Mouse (Mus musculus) limb, embryonic 13.5 days (tissue): ENCODE measurements at regions not wholly inside any gene's neighbourhood (a gene's known extent, or its start where the extent isn't known, plus 50 kb on each side); places are given as distances from the start of the nearest gene placed in this dataset.
A peak's percentile ranks its signal among the peaks of the same experiment; 100 is the strongest.

Experiments
- ATAC-seq: fragments of 200-750 bp; cut with Nextera tagmentation; 2 replicates; pipeline ENCODE4 v1.8.0; 2017; ENCODE audit warnings: low read depth, moderate number of reproducible peaks, moderate TSS enrichment; ENCODE audit not compliant: low FRiP score
- H3K27ac ChIP-seq: fragments of 300-500 bp; sonication (generic); 2 replicates; pipeline ENCODE4 v1.5.1; 2015; ENCODE audit warnings: inconsistent platforms, mild to moderate bottlenecking, moderate library complexity
- H3K27me3 ChIP-seq: fragments of 300-500 bp; sonication (generic); 2 replicates; pipeline ENCODE4 v1.6.1; 2015; ENCODE audit warnings: mild to moderate bottlenecking, inconsistent platforms
- H3K36me3 ChIP-seq: fragments of 300-500 bp; sonication (generic); 2 replicates; pipeline ENCODE4 v1.6.1; 2015; ENCODE audit warnings: inconsistent platforms, mild to moderate bottlenecking, moderate library complexity
- H3K4me1 ChIP-seq: fragments of 300-500 bp; sonication (generic); 2 replicates; pipeline ENCODE4 v1.6.1; 2015; ENCODE audit warnings: inconsistent platforms
- H3K4me2 ChIP-seq: fragments of 300-500 bp; sonication (generic); replicated peaks from 2 replicates; pipeline ENCODE4 v1.6.1; 2015; ENCODE audit warnings: inconsistent platforms, mild to moderate bottlenecking, moderate library complexity
- H3K4me3 ChIP-seq: fragments of 300-500 bp; sonication (generic); 2 replicates; pipeline ENCODE4 v1.5.1; 2015; ENCODE audit warnings: moderate library complexity, mild to moderate bottlenecking, inconsistent platforms
- H3K9ac ChIP-seq: fragments of 300-500 bp; sonication (generic); 2 replicates; pipeline ENCODE4 v1.6.1; 2015; ENCODE audit warnings: mild to moderate bottlenecking, inconsistent platforms
- H3K9me3 ChIP-seq: fragments of 300-500 bp; sonication (generic); 2 replicates; pipeline ENCODE4 v1.6.1; 2016; ENCODE audit warnings: inconsistent platforms
- WGBS: fragments of 180-500 bp; shearing (Covaris S2); methylation state at CpG from one replicate; pipeline ENCODE4 v1.1.7; 2015; 5-methylcytosine and 5-hydroxymethylcytosine counted together

DNA sequence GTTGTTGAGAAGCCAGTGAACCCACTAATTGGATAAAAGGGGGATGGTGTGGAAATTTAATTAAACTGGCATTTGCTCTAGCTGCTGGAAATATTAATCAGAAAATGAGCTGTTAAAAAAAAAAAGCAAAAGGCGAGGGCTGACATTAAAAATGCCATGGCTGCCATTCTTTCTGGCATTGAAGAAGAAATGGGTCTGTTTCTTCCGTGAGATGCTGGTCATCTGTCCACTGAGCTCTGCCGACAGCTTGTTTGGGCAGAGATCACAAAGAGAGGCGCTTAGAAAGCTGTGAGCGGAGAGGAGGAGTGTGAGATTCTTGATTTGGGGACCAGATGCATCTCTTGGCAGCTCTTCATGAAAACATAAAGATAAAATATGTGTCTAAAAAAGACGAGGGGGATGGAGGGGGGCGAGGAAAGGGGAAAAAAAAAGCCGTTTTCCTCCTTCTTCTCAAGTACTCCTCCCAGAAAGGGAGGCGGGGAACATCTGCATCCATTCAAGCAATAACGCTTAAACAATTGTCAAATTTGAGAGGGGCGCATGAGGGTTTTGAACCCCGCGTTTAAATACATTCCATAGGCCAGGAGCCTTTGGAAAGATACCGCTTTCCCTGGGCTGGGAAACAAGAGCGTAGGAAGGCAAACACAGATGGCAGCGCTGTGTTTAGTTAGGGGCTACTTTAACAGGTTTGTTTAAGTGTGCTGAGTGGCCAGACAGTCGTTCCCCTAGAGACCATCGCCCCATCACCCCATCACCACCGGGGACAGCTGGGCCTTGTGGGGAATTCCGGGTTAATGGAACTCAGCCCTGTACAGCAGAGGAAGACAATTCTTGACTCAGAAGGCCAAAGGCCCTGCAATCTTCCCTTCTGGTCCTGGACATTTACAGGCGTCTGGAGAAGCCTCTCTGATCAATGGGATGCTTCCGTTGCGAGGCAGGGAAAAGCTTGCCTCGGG lies 109.2 kb upstream of the Slit3 start:
- Histone ChIP-seq H3K4me2 (peak overlapping the region; percentile 9; the same call in 1 of the 2 replicates), H3K27ac (no peak overlapping the region), H3K4me1 (peaks cover 20% of the 10 kb centered on the region), H3K9ac (no peak overlapping the region), H3K36me3 (no peaks in the 10 kb centered on the region), H3K9me3 (no peaks in the 10 kb centered on the region), H3K27me3 (0 out of 2 replicates have a peak, but pooled peaks cover 5% of the 10 kb centered on the region), H3K4me3 (no peak overlapping the region)
- 44% methylated on average over 24 of the region's 24 CpGs for WGBS
- ATAC-seq, result no peak

GRCm38 (mm10) chr11:35006773-35007567 lies 114.1 kb upstream of the Slit3 start:
- Histone ChIP-seq H3K36me3 (no peaks in the 10 kb centered on the region), H3K4me1 (peaks cover 20% of the 10 kb centered on the region), H3K9me3 (no peaks in the 10 kb centered on the region), H3K27me3 (0 out of 2 replicates have a peak, but pooled peaks cover 5% of the 10 kb centered on the region), H3K9ac (0 out of 2 replicates have a peak overlapping the region, but pooled peaks have one; percentile 3), H3K4me2 (peak overlapping the region; percentile 52), H3K27ac (no peak overlapping the region), H3K4me3 (peak overlapping the region; percentile 10; the same call in 1 of the 2 replicates)
- no peak for ATAC-seq
- WGBS, result 12% methylated on average over 20 of the region's 20 CpGs

GRCm38 (mm10) chr11:35005143-35005542 lies 115.9 kb upstream of the Slit3 start:
- no peaks in the 10 kb centered on the region for H3K9me3 ChIP-seq
- H3K4me2 ChIP-seq, result no peak overlapping the region
- 71% methylated on average over 3 of the region's 3 CpGs for WGBS
- H3K4me1 ChIP-seq, result peaks cover 14% of the 10 kb centered on the region
- 0 out of 2 replicates have a peak, but pooled peaks cover 5% of the 10 kb centered on the region for H3K27me3 ChIP-seq
- no peak overlapping the region for H3K9ac ChIP-seq
- no peaks in the 10 kb centered on the region for H3K36me3 ChIP-seq
- H3K27ac ChIP-seq, result no peak overlapping the region
- ATAC-seq, result no peak
- no peak overlapping the region for H3K4me3 ChIP-seq

GRCm38 (mm10) chr11:35004431-35004830 lies 116.6 kb upstream of the Slit3 start:
- peaks cover 14% of the 10 kb centered on the region for H3K4me1 ChIP-seq
- WGBS, result 57% methylated on average over 1 of the region's 1 CpGs
- 0 out of 2 replicates have a peak, but pooled peaks cover 5% of the 10 kb centered on the region for H3K27me3 ChIP-seq

DNA sequence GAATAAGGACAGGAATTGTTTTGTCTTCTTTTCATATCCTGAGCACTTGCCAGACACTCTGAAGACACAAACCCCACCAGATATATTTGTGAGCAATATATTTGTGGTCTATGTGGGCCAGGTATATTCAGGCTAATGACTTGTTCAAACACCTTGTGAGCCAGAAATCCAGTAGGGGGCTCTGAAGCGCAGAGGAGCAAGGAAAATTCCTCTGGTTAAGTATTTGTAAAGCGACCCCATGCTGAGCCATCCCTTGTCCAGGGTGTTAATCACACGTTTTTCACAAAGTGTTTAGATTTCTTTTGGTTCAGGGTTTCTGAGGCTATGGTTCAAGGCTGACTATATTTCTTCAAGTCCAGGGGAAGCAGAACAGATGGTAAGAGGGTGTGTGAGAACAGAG lies 117.1 kb upstream of the Slit3 start:
- Histone ChIP-seq H3K27ac (no peak overlapping the region), H3K4me3 (no peak overlapping the region), H3K9ac (no peak overlapping the region), H3K4me2 (no peak overlapping the region), H3K36me3 (no peaks in the 10 kb centered on the region), H3K9me3 (no peaks in the 10 kb centered on the region), H3K27me3 (0 out of 2 replicates have a peak, but pooled peaks cover 5% of the 10 kb centered on the region), H3K4me1 (peaks cover 14% of the 10 kb centered on the region)
- no peak for ATAC-seq
- 25% methylated on average over 3 of the region's 3 CpGs for WGBS

More at GRCm38 (mm10) chr11:35004431-35004830, 116.6 kb upstream of the Slit3 start:
- Histone ChIP-seq H3K4me3 (no peak overlapping the region), H3K36me3 (no peaks in the 10 kb centered on the region), H3K9ac (no peak overlapping the region), H3K4me2 (no peak overlapping the region), H3K9me3 (no peaks in the 10 kb centered on the region), H3K27ac (no peak overlapping the region)
- ATAC-seq, result no peak

- no peaks in the 10 kb centered on the region for H3K36me3 ChIP-seq
- no peaks in the 10 kb centered on the region for H3K27me3 ChIP-seq
- no peaks in the 10 kb centered on the region for H3K9me3 ChIP-seq
- ATAC-seq, result no peak
- no peaks in the 10 kb centered on the region for H3K4me1 ChIP-seq
- no peak overlapping the region for H3K27ac ChIP-seq
- H3K4me3 ChIP-seq, result no peak overlapping the region
- 92% methylated on average over 2 of the region's 2 CpGs for WGBS
- no peak overlapping the region for H3K4me2 ChIP-seq
- no peak overlapping the region for H3K9ac ChIP-seq
These were observed 123.1 kb upstream of the Slit3 start for GRCm38 (mm10) chr11:34997906-34998305.

DNA sequence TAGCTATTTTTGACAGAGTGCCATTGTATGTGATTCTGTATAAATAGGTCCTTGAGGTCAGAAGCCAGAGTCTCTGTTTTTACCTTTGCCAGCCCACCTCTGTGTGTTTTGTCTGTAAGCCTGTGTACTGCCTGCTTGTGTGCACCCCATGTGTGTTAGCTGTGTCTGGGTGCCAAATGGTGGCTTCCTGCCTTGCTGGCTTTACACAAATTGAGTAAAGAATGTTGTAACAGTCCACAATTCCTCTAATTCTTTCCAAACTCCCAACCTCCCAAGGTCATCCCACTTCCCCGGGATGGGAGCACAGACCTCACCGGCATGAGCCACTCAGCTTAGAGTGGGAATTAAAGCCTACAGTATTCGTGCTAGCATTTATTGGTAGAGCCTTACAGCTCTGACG lies 125.5 kb upstream of the Slit3 start:
- Histone ChIP-seq H3K9me3 (no peaks in the 10 kb centered on the region), H3K4me1 (no peaks in the 10 kb centered on the region), H3K4me3 (no peak overlapping the region), H3K9ac (no peak overlapping the region), H3K27ac (no peak overlapping the region; the same call in 1 of the 2 replicates), H3K4me2 (no peak overlapping the region), H3K27me3 (no peaks in the 10 kb centered on the region), H3K36me3 (no peaks in the 10 kb centered on the region)
- ATAC-seq, result no peak
- 64% methylated on average over 4 of the region's 4 CpGs for WGBS

DNA sequence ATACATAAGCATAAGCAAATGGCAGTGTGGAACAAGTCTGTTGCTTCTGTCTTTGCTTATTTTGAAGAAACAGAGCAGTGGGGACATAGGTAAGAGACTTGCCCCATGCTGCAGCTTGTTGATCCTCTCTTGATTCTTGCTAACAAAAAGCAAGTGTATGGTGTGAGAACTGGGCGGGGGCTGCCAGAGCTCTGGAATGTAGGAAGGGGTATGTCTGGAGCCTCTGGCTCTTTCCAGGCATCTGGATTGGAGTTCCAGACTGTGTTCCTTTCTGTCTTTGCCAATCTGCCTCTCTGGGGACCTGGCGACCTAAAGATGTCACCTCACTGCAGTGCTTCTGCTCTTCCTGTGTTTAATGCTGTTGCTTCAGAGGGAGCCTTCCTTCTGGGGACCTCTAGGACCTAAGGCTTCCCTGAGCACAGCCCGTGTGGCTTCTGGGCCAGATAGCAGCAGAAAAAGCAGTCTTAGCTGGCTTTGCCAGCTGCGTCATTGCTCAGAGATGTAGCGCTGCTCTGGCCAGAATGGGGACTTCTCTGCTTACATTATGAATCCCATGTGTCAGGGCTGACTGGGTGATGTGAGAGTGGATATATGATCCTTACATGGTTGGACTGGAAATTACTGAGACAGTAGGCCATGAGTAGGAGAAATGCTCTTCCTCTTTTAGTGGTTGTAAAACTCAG lies 138.1 kb upstream of the Slit3 start:
- H3K4me1 ChIP-seq, result peaks cover 10% of the 10 kb centered on the region; the same call in 1 of the 2 replicates
- WGBS, result 41% methylated on average over 5 of the region's 5 CpGs
- H3K27me3 ChIP-seq, result no peaks in the 10 kb centered on the region
- H3K27ac ChIP-seq, result 0 out of 2 replicates have a peak overlapping the region, but pooled peaks have one; percentile 2
- no peak overlapping the region for H3K9ac ChIP-seq
- H3K4me3 ChIP-seq, result no peak overlapping the region
- no peaks in the 10 kb centered on the region for H3K9me3 ChIP-seq
- ATAC-seq, result no peak
- no peaks in the 10 kb centered on the region for H3K36me3 ChIP-seq
- H3K4me2 ChIP-seq, result no peak overlapping the region

DNA sequence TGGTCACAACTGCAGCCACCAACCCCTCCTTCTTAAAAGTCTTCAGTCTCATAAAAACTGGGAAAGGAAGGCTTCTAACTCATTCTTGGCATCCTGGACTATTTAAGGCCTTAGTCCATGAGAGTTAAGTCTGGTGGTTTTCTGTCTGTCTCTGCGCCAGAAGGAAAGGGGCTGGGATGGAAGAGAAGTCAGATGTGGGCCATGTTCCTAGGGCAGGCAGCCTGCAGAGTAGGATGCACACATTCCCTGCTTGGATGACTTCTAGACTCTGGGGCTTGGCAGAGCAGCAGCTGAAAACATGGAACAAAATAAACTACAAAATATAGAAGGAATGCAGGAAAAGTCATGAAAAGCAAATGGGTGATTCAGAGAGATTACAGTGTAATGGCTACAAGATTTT lies 140.8 kb upstream of the Slit3 start:
- Histone ChIP-seq H3K9ac (no peak overlapping the region), H3K4me3 (no peak overlapping the region), H3K4me1 (peaks cover 10% of the 10 kb centered on the region; the same call in 1 of the 2 replicates), H3K27me3 (no peaks in the 10 kb centered on the region), H3K36me3 (no peaks in the 10 kb centered on the region), H3K9me3 (no peaks in the 10 kb centered on the region), H3K4me2 (no peak overlapping the region), H3K27ac (no peak overlapping the region)
- ATAC-seq, result no peak
- 67% methylated on average over 1 of the region's 1 CpGs for WGBS

- ATAC-seq, result no peak
- 84% methylated on average over 7 of the region's 7 CpGs for WGBS
- H3K4me3 ChIP-seq, result no peak overlapping the region
These were observed 143.2 kb upstream of the Slit3 start for GRCm38 (mm10) chr11:34977861-34978260.

DNA sequence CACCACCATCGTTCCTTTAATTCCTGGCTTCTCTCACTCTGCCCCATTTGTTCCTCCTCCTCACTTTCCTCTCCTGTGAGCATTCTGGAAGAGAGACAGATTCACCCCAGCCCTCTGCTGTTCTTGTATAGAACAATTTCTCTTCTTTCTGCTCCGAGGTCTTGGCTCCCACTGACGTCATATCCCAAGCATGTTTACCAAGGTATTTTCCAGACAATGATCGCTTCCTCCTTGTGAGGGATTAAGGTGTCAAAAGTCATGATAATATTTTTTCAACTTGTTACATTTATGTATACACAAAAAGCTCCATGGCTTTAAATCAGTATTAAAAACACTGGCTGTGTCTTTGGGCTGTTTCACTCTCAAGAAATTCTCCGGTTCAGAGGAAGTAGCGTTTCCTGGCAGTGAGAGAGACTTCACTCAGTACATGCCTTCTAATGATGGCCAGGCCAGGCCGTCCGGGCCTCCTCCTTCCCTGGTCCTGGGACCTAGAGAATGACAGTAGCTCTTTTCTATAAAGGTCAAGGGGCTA lies 142.4 kb upstream of the Spdl1 start:
- Histone ChIP-seq H3K27me3 (no peaks in the 10 kb centered on the region), H3K9ac (no peak overlapping the region), H3K4me3 (no peak overlapping the region), H3K36me3 (no peaks in the 10 kb centered on the region), H3K4me1 (no peaks in the 10 kb centered on the region), H3K27ac (no peak overlapping the region), H3K9me3 (no peaks in the 10 kb centered on the region; the same call in 1 of the 2 replicates), H3K4me2 (no peak overlapping the region)
- 74% methylated on average over 8 of the region's 8 CpGs for WGBS
- ATAC-seq, result no peak

More at GRCm38 (mm10) chr11:34977861-34978260, 143.2 kb upstream of the Slit3 start:
- H3K27me3 ChIP-seq, result no peaks in the 10 kb centered on the region
- H3K36me3 ChIP-seq, result no peaks in the 10 kb centered on the region
- H3K4me2 ChIP-seq, result no peak overlapping the region
- H3K4me1 ChIP-seq, result peaks cover 5% of the 10 kb centered on the region; the same call in 1 of the 2 replicates
- no peaks in the 10 kb centered on the region; the same call in 1 of the 2 replicates for H3K9me3 ChIP-seq
- H3K27ac ChIP-seq, result no peak overlapping the region
- H3K9ac ChIP-seq, result no peak overlapping the region
